Mouse (Mus musculus) thymus, adult 2 months (tissue): ENCODE data around the gene Olfr961. TPM values are rescaled to one million over a fixed set of nuclear protein-coding genes. Genes with fewer than 3 reads are reported as not detected.

ENCODE experiments used
- DNase-seq: peaks from one replicate; pipeline ENCODE4 v3.0.0; 2021
- H3K27ac ChIP-seq: fragments of 200-500 bp; 2 replicates; pipeline ENCODE4 v1.5.1; 2012; ENCODE audit warnings: low read length, control low read depth; ENCODE audit not compliant: control insufficient read depth, insufficient read depth
- H3K27me3 ChIP-seq: fragments of 200-500 bp; 2 replicates; pipeline ENCODE4 v1.6.1; 2012; ENCODE audit warnings: mild to moderate bottlenecking, low read length, moderate library complexity, mixed read lengths; ENCODE audit not compliant: control insufficient read depth, insufficient read depth
- H3K36me3 ChIP-seq: fragments of 200-500 bp; 2 replicates; pipeline ENCODE4 v1.6.1; 2012; ENCODE audit warnings: mild to moderate bottlenecking, low read length, moderate library complexity; ENCODE audit not compliant: control insufficient read depth, insufficient read depth
- H3K4me1 ChIP-seq: fragments of 200-500 bp; replicated peaks from 2 replicates; pipeline ENCODE4 v1.6.1; 2012; ENCODE audit warnings: low read length; ENCODE audit not compliant: control insufficient read depth, insufficient read depth
- H3K4me3 ChIP-seq: fragments of 200-500 bp; 2 replicates; pipeline ENCODE4 v1.5.1; 2012; ENCODE audit warnings: mild to moderate bottlenecking, low read length, control low read depth, moderate library complexity; ENCODE audit not compliant: control insufficient read depth, insufficient read depth
- CTCF ChIP-seq: fragments of 200-500 bp; IDR thresholded peaks from 2 replicates; pipeline ENCODE4 v1.5.1; 2012; ENCODE audit warnings: mild to moderate bottlenecking, control low read depth, low read length, moderate library complexity, borderline replicate concordance; ENCODE audit not compliant: control insufficient read depth, poor library complexity, insufficient read depth; ENCODE audit errors: extremely low read depth
- POLR2A ChIP-seq: fragments of 200-500 bp; IDR thresholded peaks from 2 replicates; pipeline ENCODE4 v1.6.1; 2012; ENCODE audit warnings: mild to moderate bottlenecking, low read length, control low read depth, moderate library complexity; ENCODE audit not compliant: control insufficient read depth, poor library complexity, insufficient read depth; ENCODE audit errors: extremely low read depth
- WGBS: fragments of 180-500 bp; shearing (Covaris S2); methylation state at CpG from one replicate; pipeline ENCODE4 v1.1.7; 2018; 5-methylcytosine and 5-hydroxymethylcytosine counted together
- polyA plus RNA-seq: library from polyadenylated mRNA; depleted of rRNA; stranded (reverse); fragments of >200 nt; gene quantifications from 2 replicates; pipeline ENCODE4 v1.2.3, GENCODE M21; 2012; rRNA removed

Olfr961 gene
- polyA plus RNA-seq, 1 experiment, result not detected

DNA sequence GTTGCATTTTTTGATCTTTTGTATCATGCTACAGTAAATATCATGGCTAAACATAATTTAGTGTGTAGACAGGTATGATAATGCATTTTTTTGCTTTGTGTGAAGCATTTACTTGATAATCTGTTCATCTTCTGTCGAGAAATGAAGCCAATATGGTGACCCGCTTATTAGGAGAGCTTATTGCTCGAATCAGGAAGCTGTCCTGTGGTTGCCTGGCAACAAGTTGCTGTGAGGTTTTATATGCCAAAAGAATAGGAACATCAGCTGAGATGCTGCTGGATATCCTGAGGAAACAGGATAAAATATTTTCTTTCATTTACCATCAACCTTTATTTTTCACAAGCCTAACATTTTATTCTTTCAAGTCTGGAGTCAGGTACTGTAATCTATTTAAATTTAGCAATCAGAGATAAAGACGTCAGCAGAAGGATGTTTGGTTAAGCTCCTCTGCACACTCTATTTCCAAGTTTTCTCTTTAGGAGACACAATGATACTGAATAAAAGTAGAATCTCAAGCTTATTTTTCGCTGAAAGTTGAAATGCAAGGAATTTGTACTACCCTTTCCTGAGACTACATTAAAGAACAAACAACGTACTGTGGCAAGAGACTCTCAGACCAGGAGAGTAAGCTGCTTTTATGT is 10.0 kb downstream of the Olfr961 start:
- no peak for TF ChIP-seq CTCF
- TF ChIP-seq POLR2A, result no peak
- H3K36me3 ChIP-seq, result no peaks in the 10 kb centered on the region
- no peaks in the 10 kb centered on the region for H3K27me3 ChIP-seq
- no peak for DNase-seq
- no peaks in the 10 kb centered on the region for H3K4me1 ChIP-seq
- H3K27ac ChIP-seq, result no peak overlapping the region
- 77% methylated on average over 6 of the region's 6 CpGs for WGBS
- H3K4me3 ChIP-seq, result no peak overlapping the region

- Histone ChIP-seq H3K36me3 (no peaks in the 10 kb centered on the region), H3K27me3 (no peaks in the 10 kb centered on the region), H3K4me1 (no peaks in the 10 kb centered on the region), H3K27ac (no peak within 1 kb of the TSS), H3K4me3 (no peak within 1 kb of the TSS)
- no peak for TF ChIP-seq CTCF
- no peak for TF ChIP-seq POLR2A
- DNase-seq, result no peak
- WGBS, result 93% methylated on average over 1 of the region's 1 CpGs
These were observed 22.0 kb downstream of the Olfr961 start, which contains the start of gene Olfr963 for GRCm38 (mm10) chr9:39666905-39667304. TSS of gene Olfr963 (plus strand) at chr9:39667205.

- TF ChIP-seq CTCF, result no peak
- TF ChIP-seq POLR2A, result no peak
- no peak for DNase-seq
- H3K4me3 ChIP-seq, result no peak overlapping the region
These were observed 24.8 kb downstream of the Olfr961 start for GRCm38 (mm10) chr9:39669723-39670122.

GRCm38 (mm10) chr9:39674820-39675219 is 29.9 kb downstream of the Olfr961 start:
- 86% methylated on average over 2 of the region's 2 CpGs for WGBS
- Histone ChIP-seq H3K4me3 (no peak overlapping the region), H3K27me3 (no peaks in the 10 kb centered on the region), H3K4me1 (no peaks in the 10 kb centered on the region), H3K36me3 (no peaks in the 10 kb centered on the region), H3K27ac (no peak overlapping the region)
- TF ChIP-seq POLR2A (no peak), CTCF (no peak)
- DNase-seq, result no peak

More at GRCm38 (mm10) chr9:39669723-39670122, 24.8 kb downstream of the Olfr961 start:
- no peaks in the 10 kb centered on the region for H3K4me1 ChIP-seq
- WGBS, result 80% methylated on average over 2 of the region's 2 CpGs
- no peaks in the 10 kb centered on the region for H3K36me3 ChIP-seq
- no peaks in the 10 kb centered on the region for H3K27me3 ChIP-seq
- no peak overlapping the region for H3K27ac ChIP-seq

DNA sequence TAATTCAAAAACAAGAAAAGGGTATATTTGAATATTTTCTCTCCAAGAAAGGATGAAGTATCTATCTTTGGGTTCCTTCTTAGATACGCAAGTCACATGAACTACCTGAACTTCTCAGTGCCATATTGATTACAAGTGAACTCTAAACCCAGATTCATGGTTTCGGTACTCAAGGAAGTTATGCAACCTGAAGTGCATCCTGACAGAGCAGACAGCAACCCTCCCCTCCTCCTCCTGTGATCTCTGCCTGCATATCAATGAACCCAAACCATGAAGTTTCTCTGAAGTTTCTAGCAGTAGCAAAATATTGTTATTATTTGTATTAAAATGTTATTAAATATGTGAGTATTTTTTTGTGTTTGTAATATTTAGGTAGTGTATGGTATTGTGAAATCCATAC is 33.7 kb downstream of the Olfr961 start:
- no peak overlapping the region for H3K4me3 ChIP-seq
- H3K27me3 ChIP-seq, result no peaks in the 10 kb centered on the region
- over 99% methylated on average over 2 of the region's 2 CpGs for WGBS
- TF ChIP-seq POLR2A, result no peak
- no peak for TF ChIP-seq CTCF
- H3K36me3 ChIP-seq, result no peaks in the 10 kb centered on the region
- no peaks in the 10 kb centered on the region for H3K4me1 ChIP-seq
- no peak overlapping the region for H3K27ac ChIP-seq
- DNase-seq, result no peak

DNA sequence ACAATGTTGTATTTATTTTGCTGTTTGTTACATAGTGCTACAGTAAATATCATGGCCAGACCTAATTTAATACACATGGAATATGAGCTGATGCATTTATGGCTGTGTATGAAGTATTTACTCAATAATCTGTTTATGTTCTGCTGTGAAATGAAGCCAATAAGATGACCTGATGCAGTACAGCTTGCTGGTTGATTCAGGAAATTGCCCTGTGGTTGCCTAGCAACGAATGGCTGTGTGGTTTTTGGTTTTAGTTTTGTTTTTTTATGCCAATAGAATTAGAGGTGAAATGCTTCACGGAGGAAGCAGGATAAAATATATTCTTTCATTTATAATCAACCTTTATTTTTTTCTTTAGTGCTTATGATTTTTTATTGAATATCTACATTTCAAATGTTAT is 34.4 kb downstream of the Olfr961 start:
- Histone ChIP-seq H3K4me3 (no peak overlapping the region), H3K27me3 (no peaks in the 10 kb centered on the region), H3K36me3 (no peaks in the 10 kb centered on the region), H3K27ac (no peak overlapping the region), H3K4me1 (no peaks in the 10 kb centered on the region)
- DNase-seq, result no peak
- WGBS, result 7% methylated on average over 2 of the region's 2 CpGs
- TF ChIP-seq POLR2A (no peak), CTCF (no peak)

Other genes starting within 250 kb of the Olfr961 start
- not detected in 2 replicates for gene Olfr952, start 217.9 kb upstream of the Olfr961 start, polyA plus RNA-seq
- gene Olfr954, start 188.4 kb upstream of the Olfr961 start, polyA plus RNA-seq, result not detected in 2 replicates
- not detected in 2 replicates for gene Olfr955, start 173.1 kb upstream of the Olfr961 start, polyA plus RNA-seq
- not detected in 2 replicates for gene Olfr44, start 151.1 kb upstream of the Olfr961 start, polyA plus RNA-seq
- gene Olfr957, start 129.3 kb upstream of the Olfr961 start, polyA plus RNA-seq, result not detected in 2 replicates
- gene Olfr958, start 91.0 kb upstream of the Olfr961 start, polyA plus RNA-seq, result not detected in 2 replicates
- not detected in 2 replicates for gene Olfr959, start 69.5 kb upstream of the Olfr961 start, polyA plus RNA-seq
- gene AW551984, start 40.7 kb upstream of the Olfr961 start, polyA plus RNA-seq, result 0.63 and 1.1 TPM in 2 replicates
- not detected in 2 replicates for gene Olfr148, start 34.4 kb upstream of the Olfr961 start, polyA plus RNA-seq
- not detected in 2 replicates for gene Olfr960, start 23.7 kb upstream of the Olfr961 start, polyA plus RNA-seq
- not detected in 2 replicates for gene Olfr963, start 22.1 kb downstream of the Olfr961 start, polyA plus RNA-seq
- gene Olfr149, start 62.0 kb downstream of the Olfr961 start, polyA plus RNA-seq, result not detected in 2 replicates
- gene Olfr965, start 66.3 kb downstream of the Olfr961 start, polyA plus RNA-seq, result not detected in 2 replicates
- not detected in 2 replicates for gene Olfr150, start 85.9 kb downstream of the Olfr961 start, polyA plus RNA-seq
- not detected in 2 replicates for gene Olfr967, start 101.2 kb downstream of the Olfr961 start, polyA plus RNA-seq
- not detected in 2 replicates for gene Olfr968, start 138.2 kb downstream of the Olfr961 start, polyA plus RNA-seq
- not detected in 2 replicates for gene Olfr969, start 145.9 kb downstream of the Olfr961 start, polyA plus RNA-seq
- gene Olfr970, start 163.8 kb downstream of the Olfr961 start, polyA plus RNA-seq, result not detected in 2 replicates
- not detected in 2 replicates for gene Olfr971, start 191.8 kb downstream of the Olfr961 start, polyA plus RNA-seq
- not detected in 2 replicates for gene Olfr972, start 221.3 kb downstream of the Olfr961 start, polyA plus RNA-seq